Mouse (Mus musculus) kidney, embryonic 14.5 days (tissue): Measurements from ENCODE around the gene Zfp3. TPM values are rescaled to one million over a fixed set of nuclear protein-coding genes. Genes with fewer than 3 reads are reported as not detected.

Source experiments
- ATAC-seq: fragments of 200-750 bp; cut with Nextera tagmentation; 2 replicates; pipeline ENCODE4 v1.8.0; 2017; ENCODE audit warnings: moderate number of reproducible peaks, mild to moderate bottlenecking, moderate TSS enrichment, moderate library complexity; ENCODE audit not compliant: low FRiP score, low TSS enrichment
- H3K27ac ChIP-seq: fragments of 300-500 bp; sonication (generic); 2 replicates; pipeline ENCODE4 v1.5.1; 2014; ENCODE audit warnings: low read depth, mild to moderate bottlenecking, low read length, moderate library complexity, mixed read lengths
- H3K27me3 ChIP-seq: fragments of 300-500 bp; sonication (generic); 2 replicates; pipeline ENCODE4 v1.6.1; 2014; ENCODE audit warnings: mild to moderate bottlenecking, low read length; ENCODE audit not compliant: control insufficient read depth, insufficient read depth
- H3K36me3 ChIP-seq: fragments of 300-500 bp; sonication (generic); 2 replicates; pipeline ENCODE4 v1.6.1; 2014; ENCODE audit warnings: low read length, mixed read lengths; ENCODE audit not compliant: control insufficient read depth, insufficient read depth
- H3K4me1 ChIP-seq: fragments of 300-500 bp; sonication (generic); 2 replicates; pipeline ENCODE4 v1.6.1; 2014; ENCODE audit warnings: low read length, mixed read lengths; ENCODE audit not compliant: control insufficient read depth, insufficient read depth
- H3K4me2 ChIP-seq: fragments of 300-500 bp; sonication (generic); replicated peaks from 2 replicates; pipeline ENCODE4 v1.6.1; 2014; ENCODE audit warnings: low read depth, mild to moderate bottlenecking, low read length
- H3K4me3 ChIP-seq: fragments of 300-500 bp; sonication (generic); 2 replicates; pipeline ENCODE4 v1.5.1; 2014; ENCODE audit warnings: mild to moderate bottlenecking, low read length
- H3K9ac ChIP-seq: fragments of 300-500 bp; sonication (generic); 2 replicates; pipeline ENCODE4 v1.6.1; 2014; ENCODE audit warnings: low read depth, mild to moderate bottlenecking, low read length, moderate library complexity
- H3K9me3 ChIP-seq: fragments of 300-500 bp; sonication (generic); 2 replicates; pipeline ENCODE4 v1.6.1; 2016; ENCODE audit warnings: low read length; ENCODE audit not compliant: control insufficient read depth
- WGBS: fragments of 180-500 bp; shearing (Covaris S2); extraction: QIAGEN DNeasy Blood & Tissue Kit; methylation state at CpG from one replicate; pipeline ENCODE4 v1.1.7; 2014; 5-methylcytosine and 5-hydroxymethylcytosine counted together
- microRNA-seq: library from miRNA; unstranded; fragments of <30 nt; microRNA quantifications from one replicate; pipeline ENCODE4, GENCODE M21; 2016
- polyA plus RNA-seq: library from polyadenylated mRNA; unstranded; fragments of >200 nt; fragmentation: Nextera tagmentation; extraction: Ambion mirVana; gene quantifications from 2 replicates; pipeline ENCODE4 v1.2.1, GENCODE M21; 2014

Gene Zfp3
- polyA plus RNA-seq, 1 experiment from 2014 or later, result 6.9 TPM

DNA sequence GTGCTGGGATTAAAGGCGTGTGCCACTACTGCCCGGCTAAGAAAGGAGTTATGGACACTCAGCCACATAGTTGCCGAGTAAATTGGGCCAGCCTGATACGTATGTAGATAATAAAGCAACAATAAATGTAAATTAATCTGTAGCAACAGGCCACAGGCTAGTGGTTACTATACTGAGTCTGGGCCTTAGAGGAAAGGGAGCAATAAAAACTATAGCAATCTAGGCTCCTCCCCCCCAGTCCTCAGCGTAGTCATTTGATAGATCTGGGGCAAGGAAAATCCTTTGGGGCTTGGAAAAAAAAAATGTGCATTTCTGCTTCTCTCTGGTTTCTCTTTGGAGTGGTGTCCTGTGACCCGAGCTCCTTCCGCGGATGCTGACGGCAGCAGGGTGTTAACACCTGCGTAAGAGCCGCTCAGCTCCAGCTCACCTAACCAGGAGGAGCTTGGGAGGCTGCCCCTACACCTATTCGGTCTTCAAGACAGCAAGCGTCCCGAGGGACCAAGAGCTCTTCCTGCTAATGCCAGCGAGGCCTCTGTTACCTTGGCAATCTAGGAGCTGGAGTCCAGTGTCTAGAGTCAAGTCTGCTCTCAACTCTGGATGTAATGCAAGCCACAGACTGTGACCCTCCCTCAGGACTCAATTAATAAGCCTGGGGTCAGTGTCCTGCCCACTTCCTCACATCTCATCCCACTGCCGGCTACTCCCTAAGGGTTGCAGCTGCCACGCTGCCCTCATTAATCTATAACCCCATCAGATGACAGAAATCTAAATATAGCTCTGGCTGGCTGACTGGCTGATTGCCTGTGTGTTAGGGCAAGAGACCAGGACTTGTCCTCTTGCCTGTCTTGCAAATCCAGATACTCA is 58.0 kb downstream of the Zfp3 start:
- H3K9me3 ChIP-seq, result no peaks in the 10 kb centered on the region
- ATAC-seq, result peak; percentile 87
- H3K9ac ChIP-seq, result no peak overlapping the region; the same call in 1 of the 2 replicates
- peak overlapping the region; percentile 9 for H3K4me2 ChIP-seq
- 26% methylated on average over 17 of the region's 17 CpGs for WGBS
- no peaks in the 10 kb centered on the region for H3K36me3 ChIP-seq
- H3K27me3 ChIP-seq, result no peaks in the 10 kb centered on the region
- no peak overlapping the region for H3K4me3 ChIP-seq
- H3K4me1 ChIP-seq, result 0 out of 2 replicates have a peak, but pooled peaks cover 8% of the 10 kb centered on the region
- no peak overlapping the region for H3K27ac ChIP-seq

Small RNA genes lying within 50 kb of the gene (microRNA-seq; reads per million reads assigned to microRNA genes)
- not detected for gene Gm22760

Other genes starting within 250 kb of the Zfp3 start
- 0.41 and 0.57 TPM in 2 replicates for gene Vmo1, start 249.6 kb upstream of the Zfp3 start, polyA plus RNA-seq
- 0.31 and 0.34 TPM in 2 replicates for gene Gltpd2, start 245.0 kb upstream of the Zfp3 start, polyA plus RNA-seq
- gene Psmb6, start 238.8 kb upstream of the Zfp3 start, polyA plus RNA-seq, result 823 and 914 TPM in 2 replicates
- not detected in 2 replicates for gene Gm40193, start 231.3 kb upstream of the Zfp3 start, polyA plus RNA-seq
- gene Pld2, start 224.1 kb upstream of the Zfp3 start, polyA plus RNA-seq, result 3.7 and 5.9 TPM in 2 replicates
- gene Mink1, start 201.3 kb upstream of the Zfp3 start, polyA plus RNA-seq, result 14.7 and 21.0 TPM in 2 replicates
- not detected in 2 replicates for gene 4930544D05Rik, start 148.4 kb upstream of the Zfp3 start, polyA plus RNA-seq
- not detected in 2 replicates for gene Chrne, start 145.0 kb upstream of the Zfp3 start, polyA plus RNA-seq
- gene Gp1ba, start 125.1 kb upstream of the Zfp3 start, polyA plus RNA-seq, result 0.29 and 0.35 TPM in 2 replicates
- 83.0 and 109 TPM in 2 replicates for gene Rnf167, start 117.0 kb upstream of the Zfp3 start, polyA plus RNA-seq
- gene Slc25a11, start 116.7 kb upstream of the Zfp3 start, polyA plus RNA-seq, result 153 and 171 TPM in 2 replicates
- gene Pfn1, start 109.6 kb upstream of the Zfp3 start, polyA plus RNA-seq, result 1,900 and 2,186 TPM in 2 replicates
- gene Eno3, start 107.0 kb upstream of the Zfp3 start, polyA plus RNA-seq, result 22.4 and 26.8 TPM in 2 replicates
- gene Spag7, start 94.8 kb upstream of the Zfp3 start, polyA plus RNA-seq, result 177 and 230 TPM in 2 replicates
- gene Camta2, start 76.1 kb upstream of the Zfp3 start, polyA plus RNA-seq, result 10.8 and 16.1 TPM in 2 replicates
- 1.3 and 2.1 TPM in 2 replicates for gene Inca1, start 64.1 kb upstream of the Zfp3 start, polyA plus RNA-seq
- 10.0 and 15.6 TPM in 2 replicates for gene Kif1c, start 63.7 kb upstream of the Zfp3 start, polyA plus RNA-seq
- gene Scimp, start 48.4 kb downstream of the Zfp3 start, polyA plus RNA-seq, result not detected in 2 replicates
- gene Rabep1, start 80.6 kb downstream of the Zfp3 start, polyA plus RNA-seq, result 22.6 and 36.9 TPM in 2 replicates
- gene Nup88, start 205.8 kb downstream of the Zfp3 start, polyA plus RNA-seq, result 107 and 142 TPM in 2 replicates
- gene Rpain, start 206.0 kb downstream of the Zfp3 start, polyA plus RNA-seq, result 69.4 and 73.4 TPM in 2 replicates
- 288 and 307 TPM in 2 replicates for gene C1qbp, start 218.8 kb downstream of the Zfp3 start, polyA plus RNA-seq
- gene Dhx33, start 240.2 kb downstream of the Zfp3 start, polyA plus RNA-seq, result 10.7 and 29.9 TPM in 2 replicates